Mouse (Mus musculus): ENCODE results near the gene Mdga2. TPM values are rescaled to one million over a fixed set of nuclear protein-coding genes. Genes with fewer than 3 reads are reported as not detected.

The Mdga2 gene
- polyA plus RNA-seq, 1 experiment from 2014 or later = 8.3 TPM

DNA sequence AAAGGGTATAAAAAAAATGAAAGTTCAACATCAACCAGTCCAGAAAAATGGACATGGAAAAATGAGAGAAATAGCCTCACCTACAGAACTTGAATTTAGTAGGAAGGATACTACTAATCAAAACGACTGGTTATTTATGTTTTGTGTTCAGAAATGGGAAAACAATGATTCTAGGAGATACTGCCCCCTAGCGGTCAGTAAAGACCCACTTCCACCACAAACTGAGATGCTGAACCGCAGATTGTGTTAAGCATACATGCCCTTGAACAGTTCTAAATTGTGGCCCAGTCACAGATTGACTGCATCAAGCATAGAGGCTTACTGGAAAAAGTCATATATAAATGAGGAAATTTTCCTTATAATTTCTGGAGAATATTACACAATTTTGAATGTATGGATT, 369.2 kb downstream of the Mdga2 start:
- no peak; the same call in 1 of the 2 replicates for ATAC-seq
- H3K27ac ChIP-seq = no peak overlapping the region
- 23% methylated on average over 3 of the region's 3 CpGs for WGBS

DNA sequence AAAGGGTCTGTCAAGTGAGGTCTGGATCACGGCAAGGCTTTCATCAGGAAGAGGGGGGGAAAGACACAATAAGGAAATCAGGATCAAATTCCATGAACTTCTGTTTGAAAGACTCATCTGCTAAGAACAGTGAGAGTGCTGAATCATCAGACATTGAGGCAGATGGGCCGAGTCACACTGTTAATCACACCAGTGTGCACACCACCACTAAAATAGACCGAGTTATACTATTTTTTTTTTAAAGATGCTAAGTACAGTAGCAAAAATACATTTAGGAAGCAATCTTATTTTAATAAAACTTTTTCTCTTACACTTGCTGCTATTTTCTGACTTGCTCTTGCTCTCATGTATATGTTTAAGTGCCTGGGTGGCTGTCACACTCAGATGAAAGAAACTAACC, 382.0 kb downstream of the Mdga2 start:
- 55% methylated on average over 3 of the region's 3 CpGs for WGBS
- no peak overlapping the region for H3K9ac ChIP-seq
- H3K9me3 ChIP-seq (replicated peaks) = no peaks in the 10 kb centered on the region
- ATAC-seq = no peak
- no peaks in the 10 kb centered on the region for H3K27me3 ChIP-seq
- H3K4me3 ChIP-seq = no peak overlapping the region
- H3K36me3 ChIP-seq (ENCODE audit: poor library complexity, severe bottlenecking) = no peaks in the 10 kb centered on the region
- no peak overlapping the region for H3K4me2 ChIP-seq
- no peak overlapping the region for H3K27ac ChIP-seq
- H3K4me1 ChIP-seq = no peaks in the 10 kb centered on the region

More for the DNA sequence above, 369.2 kb downstream of the Mdga2 start:
- Histone ChIP-seq H3K36me3 (ENCODE audit: poor library complexity, severe bottlenecking) (no peaks in the 10 kb centered on the region), H3K4me2 (no peak overlapping the region), H3K4me1 (no peaks in the 10 kb centered on the region), H3K27me3 (no peaks in the 10 kb centered on the region), H3K9me3 (replicated peaks) (no peaks in the 10 kb centered on the region), H3K9ac (no peak overlapping the region), H3K4me3 (no peak overlapping the region)

DNA sequence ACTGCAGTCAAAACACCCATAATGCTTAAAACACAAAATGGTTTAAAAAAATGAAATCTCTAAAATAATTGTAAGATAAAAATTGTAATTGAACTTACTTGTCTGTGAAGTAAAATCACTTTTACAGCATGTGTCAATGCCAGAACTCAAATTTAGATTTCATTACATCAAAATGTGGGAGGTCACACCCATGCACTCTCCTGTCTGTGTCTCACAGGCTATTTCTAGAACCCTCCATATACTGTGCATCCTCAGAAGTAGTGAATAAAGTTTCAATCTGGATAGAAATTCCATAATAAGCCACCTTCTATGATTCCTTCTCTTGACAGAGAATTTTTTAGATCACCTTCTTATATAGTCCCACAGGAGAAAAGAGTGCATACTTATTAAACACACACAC, 466.7 kb downstream of the Mdga2 start:
- Histone ChIP-seq H3K4me3 (no peak overlapping the region), H3K4me2 (no peak overlapping the region), H3K9me3 (replicated peaks) (no peaks in the 10 kb centered on the region), H3K27ac (no peak overlapping the region), H3K4me1 (no peaks in the 10 kb centered on the region), H3K9ac (no peak overlapping the region), H3K36me3 (ENCODE audit: poor library complexity, severe bottlenecking) (no peaks in the 10 kb centered on the region), H3K27me3 (no peaks in the 10 kb centered on the region)
- ATAC-seq = no peak

DNA sequence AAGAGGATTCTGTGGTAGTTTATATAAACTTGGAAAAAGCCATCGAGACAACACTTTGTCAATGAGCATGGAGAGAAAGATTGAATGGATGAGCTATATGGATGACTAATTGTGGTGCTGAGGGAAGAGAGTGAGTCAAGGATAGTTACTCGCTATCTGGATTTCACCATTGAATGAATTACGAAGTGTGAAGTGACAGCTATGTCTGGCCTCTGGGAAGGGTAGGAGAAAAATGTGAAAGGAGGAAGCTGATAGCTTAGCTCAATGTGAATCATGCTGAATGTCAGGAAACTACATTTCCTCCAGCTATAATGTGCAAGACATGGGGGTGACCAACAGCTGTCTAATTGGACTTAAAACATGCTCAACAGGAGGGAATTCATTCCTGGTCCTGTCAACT, 487.8 kb downstream of the Mdga2 start:
- Histone ChIP-seq H3K9ac (no peak overlapping the region), H3K9me3 (replicated peaks) (no peaks in the 10 kb centered on the region), H3K27ac (no peak overlapping the region), H3K4me3 (no peak overlapping the region), H3K27me3 (no peaks in the 10 kb centered on the region), H3K4me1 (no peaks in the 10 kb centered on the region), H3K4me2 (no peak overlapping the region), H3K36me3 (ENCODE audit: poor library complexity, severe bottlenecking) (no peaks in the 10 kb centered on the region)
- 91% methylated on average over 3 of the region's 3 CpGs for WGBS
- ATAC-seq = no peak

DNA sequence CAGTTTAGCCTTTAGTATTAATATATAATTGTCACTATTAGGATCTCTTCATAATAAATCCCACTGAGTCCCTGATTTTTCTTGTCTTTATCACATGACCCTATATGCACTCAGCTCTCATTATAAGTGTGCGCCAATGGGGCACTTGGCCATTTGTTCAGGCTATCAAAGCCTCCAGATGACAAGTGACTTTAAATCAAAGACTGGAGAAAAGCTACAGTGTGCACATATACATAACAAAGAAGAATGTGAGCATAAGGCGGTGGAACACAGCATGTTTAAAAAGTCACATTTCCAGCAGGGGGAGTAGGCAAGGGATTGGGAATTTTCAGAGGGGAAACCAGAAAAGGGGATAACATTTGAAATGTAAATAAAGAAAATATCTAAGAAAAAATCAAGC, 497.9 kb downstream of the Mdga2 start:
- H3K4me3 ChIP-seq = no peak overlapping the region
- no peaks in the 10 kb centered on the region for H3K9me3 ChIP-seq (replicated peaks)
- no peak overlapping the region for H3K4me2 ChIP-seq
- 45% methylated on average over 2 of the region's 2 CpGs for WGBS
- no peaks in the 10 kb centered on the region for H3K36me3 ChIP-seq (ENCODE audit: poor library complexity, severe bottlenecking)
- H3K9ac ChIP-seq = no peak overlapping the region
- no peak overlapping the region for H3K27ac ChIP-seq
- peak; percentile 67 for ATAC-seq
- H3K4me1 ChIP-seq = no peaks in the 10 kb centered on the region
- no peaks in the 10 kb centered on the region for H3K27me3 ChIP-seq

DNA sequence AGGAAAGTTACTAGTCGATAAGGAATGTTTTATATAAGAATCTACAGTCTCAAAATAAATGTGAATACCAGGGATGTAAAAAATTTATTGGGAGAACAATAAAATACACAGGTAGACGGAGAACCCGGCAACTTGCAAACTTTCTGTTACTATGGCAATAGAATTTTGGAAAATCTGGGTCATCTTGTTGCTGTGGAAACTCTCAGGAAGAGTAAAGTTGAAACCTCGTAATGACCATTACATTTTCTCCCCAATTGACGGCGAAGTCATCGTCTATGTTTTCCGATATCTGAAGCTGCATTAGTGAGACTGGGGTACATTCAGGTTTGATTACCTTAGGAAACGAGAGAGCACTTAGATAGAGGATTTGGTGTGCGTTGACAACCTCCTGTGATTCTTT, 514.0 kb downstream of the Mdga2 start:
- H3K9me3 ChIP-seq (replicated peaks) = no peaks in the 10 kb centered on the region
- H3K36me3 ChIP-seq (ENCODE audit: poor library complexity, severe bottlenecking) = no peaks in the 10 kb centered on the region
- H3K4me1 ChIP-seq = no peaks in the 10 kb centered on the region
- no peak overlapping the region for H3K9ac ChIP-seq
- no peak for ATAC-seq
- no peak overlapping the region for H3K27ac ChIP-seq
- 80% methylated on average over 10 of the region's 10 CpGs for WGBS
- no peak overlapping the region for H3K4me2 ChIP-seq
- no peaks in the 10 kb centered on the region for H3K27me3 ChIP-seq
- H3K4me3 ChIP-seq = no peak overlapping the region

DNA sequence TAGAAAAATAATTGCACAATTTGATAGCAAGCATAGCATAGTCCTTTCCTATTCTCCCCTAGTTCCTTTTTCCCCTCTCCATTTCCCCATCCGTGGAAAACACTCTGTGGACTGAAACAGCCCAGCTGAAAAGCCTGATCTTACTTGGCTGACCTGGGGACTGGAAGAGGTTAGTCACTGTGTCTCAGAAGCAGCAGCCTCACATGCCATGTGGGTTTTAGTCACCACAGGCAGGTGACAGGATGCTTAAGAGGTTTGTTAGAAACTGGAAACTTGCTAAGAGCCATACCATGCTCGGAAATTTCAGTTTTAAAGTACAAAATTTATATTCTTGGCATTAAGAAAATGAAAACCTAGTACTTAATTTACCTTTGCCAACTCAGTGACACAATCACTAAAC, 514.9 kb downstream of the Mdga2 start:
- 30% methylated on average over 2 of the region's 2 CpGs for whole genome bisulfite sequencing
- no peak overlapping the region for H3K27ac ChIP-seq
- no peaks in the 10 kb centered on the region for H3K36me3 ChIP-seq (ENCODE audit: poor library complexity, severe bottlenecking)
- no peaks in the 10 kb centered on the region for H3K9me3 ChIP-seq (replicated peaks)
- no peak for ATAC-seq
- H3K27me3 ChIP-seq = no peaks in the 10 kb centered on the region
- no peak overlapping the region for H3K4me2 ChIP-seq
- H3K4me1 ChIP-seq = no peaks in the 10 kb centered on the region
- no peak overlapping the region for H3K4me3 ChIP-seq
- H3K9ac ChIP-seq = no peak overlapping the region

DNA sequence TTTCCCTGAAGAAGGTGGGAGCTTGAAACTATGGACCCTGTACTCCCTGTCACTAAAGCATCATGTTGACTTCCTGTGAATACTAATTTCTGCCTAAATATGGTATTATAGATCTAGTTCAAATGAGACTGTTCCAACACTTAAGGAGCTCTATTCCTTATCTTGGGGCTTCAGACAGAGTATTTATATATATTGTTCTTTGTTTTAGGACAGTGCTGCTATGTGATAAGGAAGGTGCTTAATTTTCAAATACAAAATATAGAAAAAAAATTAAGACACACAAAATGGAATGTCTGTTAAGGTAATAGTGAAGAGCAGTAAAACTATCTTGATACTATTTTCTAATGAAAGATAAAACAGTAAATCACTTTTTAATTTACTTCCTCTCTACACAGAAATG, 517.3 kb downstream of the Mdga2 start:
- Histone ChIP-seq H3K9me3 (replicated peaks) (no peaks in the 10 kb centered on the region), H3K4me1 (no peaks in the 10 kb centered on the region), H3K4me2 (no peak overlapping the region), H3K4me3 (no peak overlapping the region), H3K9ac (no peak overlapping the region), H3K27me3 (no peaks in the 10 kb centered on the region), H3K36me3 (ENCODE audit: poor library complexity, severe bottlenecking) (no peaks in the 10 kb centered on the region), H3K27ac (no peak overlapping the region)
- ATAC-seq = no peak

DNA sequence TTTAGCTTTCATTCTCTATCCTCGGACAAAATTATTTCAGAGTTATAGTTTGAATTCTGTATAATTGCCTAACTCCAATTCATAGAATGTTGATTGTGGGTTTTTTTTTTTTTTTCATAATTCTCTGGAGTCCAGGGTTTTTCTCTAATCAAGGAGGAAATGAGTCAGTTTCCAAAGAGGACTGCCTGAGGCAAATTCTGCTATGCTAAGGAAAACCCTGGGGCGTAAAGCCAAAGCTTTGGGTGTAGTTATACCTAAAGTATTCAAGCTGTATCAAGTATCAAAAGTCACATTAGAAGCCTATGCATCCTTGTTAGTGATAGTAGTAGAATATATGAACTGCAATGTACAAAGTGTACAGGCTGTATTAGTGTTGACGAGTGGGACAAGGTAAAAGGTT, 519.6 kb downstream of the Mdga2 start:
- WGBS = 90% methylated on average over 3 of the region's 3 CpGs
- Histone ChIP-seq H3K27ac (no peak overlapping the region), H3K4me3 (no peak overlapping the region), H3K4me1 (no peaks in the 10 kb centered on the region), H3K9ac (no peak overlapping the region), H3K36me3 (ENCODE audit: poor library complexity, severe bottlenecking) (no peaks in the 10 kb centered on the region), H3K4me2 (no peak overlapping the region), H3K27me3 (no peaks in the 10 kb centered on the region), H3K9me3 (replicated peaks) (no peaks in the 10 kb centered on the region)
- no peak for ATAC-seq

DNA sequence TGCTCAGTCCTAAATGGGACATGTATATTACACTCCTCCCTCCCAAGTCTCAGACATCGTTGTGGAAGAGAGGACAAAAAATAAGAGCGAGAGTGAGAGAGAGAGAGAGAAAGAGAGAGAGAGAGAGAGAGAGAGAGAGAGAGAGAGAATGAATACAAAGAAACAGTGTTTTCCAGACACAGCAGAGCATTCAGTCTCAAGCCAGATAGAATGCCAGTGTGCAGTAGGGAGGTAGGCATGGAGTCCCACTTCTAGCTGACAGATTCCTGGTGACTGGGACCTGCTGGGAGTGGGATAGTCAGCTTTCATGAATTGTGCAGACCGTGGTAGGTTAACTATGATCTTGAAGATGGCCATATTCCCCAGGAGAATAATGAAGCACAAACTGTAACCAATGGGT, 542.8 kb downstream of the Mdga2 start:
- no peaks in the 10 kb centered on the region for H3K9me3 ChIP-seq (replicated peaks)
- no peak for ATAC-seq
- no peaks in the 10 kb centered on the region for H3K36me3 ChIP-seq (ENCODE audit: poor library complexity, severe bottlenecking)
- no peak overlapping the region for H3K4me2 ChIP-seq
- H3K4me1 ChIP-seq = no peaks in the 10 kb centered on the region
- 85% methylated on average over 3 of the region's 3 CpGs for WGBS
- H3K27ac ChIP-seq = no peak overlapping the region
- no peak overlapping the region for H3K9ac ChIP-seq
- no peaks in the 10 kb centered on the region for H3K27me3 ChIP-seq
- H3K4me3 ChIP-seq = no peak overlapping the region

DNA sequence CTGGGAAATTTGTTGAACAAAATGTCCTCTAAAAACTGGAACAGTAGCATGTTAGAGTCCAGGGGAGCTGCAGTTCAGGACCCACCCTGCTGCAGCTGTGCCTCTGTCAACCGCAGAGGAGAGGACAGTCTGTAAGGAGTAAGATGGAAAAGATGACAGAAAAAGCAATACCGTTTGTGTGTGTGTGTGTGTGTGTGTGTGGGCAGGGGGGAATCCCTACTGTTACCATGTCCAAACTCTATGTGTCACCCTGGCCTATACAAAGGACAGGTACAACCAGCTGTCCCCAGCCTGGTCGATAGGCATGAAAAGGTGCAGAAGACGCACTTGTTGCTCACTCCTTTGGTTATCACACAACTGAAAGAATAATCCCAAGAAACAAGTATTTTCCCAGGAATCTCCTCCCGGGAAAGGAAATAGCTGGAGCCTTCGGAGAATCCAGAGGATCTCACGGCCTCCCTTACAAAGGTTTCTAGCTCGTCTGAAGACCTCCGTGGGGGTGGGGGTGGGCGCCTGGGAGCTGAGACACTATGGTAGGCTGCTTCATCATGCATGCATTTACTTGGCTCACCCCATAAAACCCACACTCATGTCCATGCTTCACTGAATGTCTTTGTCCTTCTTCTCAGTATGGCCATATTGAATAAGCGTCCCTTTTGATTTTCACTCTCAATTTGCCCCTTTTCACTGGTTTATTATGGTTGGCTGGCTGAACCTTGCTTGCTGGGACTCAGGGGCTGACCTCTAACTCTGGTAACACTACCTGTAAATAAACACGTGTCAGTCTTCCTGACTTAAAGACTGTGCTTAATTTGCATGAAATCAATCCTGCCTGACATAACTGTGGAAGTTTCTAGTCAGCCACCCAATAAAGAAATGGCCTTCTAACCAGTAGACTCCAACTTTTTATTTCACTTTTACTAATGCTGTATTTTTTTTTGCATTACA, 573.5 kb downstream of the Mdga2 start:
- ATAC-seq = no peak; the same call in 1 of the 2 replicates
- H3K36me3 ChIP-seq (ENCODE audit: poor library complexity, severe bottlenecking) = no peaks in the 10 kb centered on the region
- 44% methylated on average over 12 of the region's 12 CpGs for WGBS

DNA sequence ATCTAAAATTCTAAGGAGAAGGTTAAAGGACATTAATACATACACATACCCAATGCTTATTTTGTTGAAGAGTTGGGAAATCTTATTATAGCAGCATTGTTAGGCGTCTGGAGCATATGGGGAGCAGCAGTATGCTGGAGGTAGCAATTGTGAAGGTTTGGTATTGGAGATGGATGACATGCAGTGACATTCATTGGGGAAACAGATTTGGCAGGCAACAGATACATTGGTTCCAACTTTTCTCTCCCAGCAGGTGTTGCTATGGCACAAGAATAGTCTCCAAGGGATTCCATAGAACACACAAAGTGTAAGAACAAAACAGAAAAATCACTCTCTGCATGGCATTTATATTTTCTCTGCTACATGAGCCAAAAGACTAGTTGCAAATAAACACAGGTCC, 581.9 kb downstream of the Mdga2 start:
- no peak overlapping the region for H3K4me3 ChIP-seq
- H3K27ac ChIP-seq = no peak overlapping the region
- WGBS = 37% methylated on average over 1 of the region's 1 CpGs
- H3K4me1 ChIP-seq = no peaks in the 10 kb centered on the region
- H3K9ac ChIP-seq = no peak overlapping the region
- H3K4me2 ChIP-seq = no peak overlapping the region
- ATAC-seq = peak; percentile 90
- H3K27me3 ChIP-seq = no peaks in the 10 kb centered on the region
- H3K9me3 ChIP-seq (replicated peaks) = no peaks in the 10 kb centered on the region
- no peaks in the 10 kb centered on the region for H3K36me3 ChIP-seq (ENCODE audit: poor library complexity, severe bottlenecking)

More for the DNA sequence above, 573.5 kb downstream of the Mdga2 start:
- H3K27me3 ChIP-seq = no peaks in the 10 kb centered on the region
- H3K9me3 ChIP-seq (replicated peaks) = no peaks in the 10 kb centered on the region
- no peak overlapping the region for H3K9ac ChIP-seq
- no peak overlapping the region for H3K4me3 ChIP-seq
- no peaks in the 10 kb centered on the region for H3K4me1 ChIP-seq
- H3K4me2 ChIP-seq = no peak overlapping the region
- no peak overlapping the region for H3K27ac ChIP-seq

DNA sequence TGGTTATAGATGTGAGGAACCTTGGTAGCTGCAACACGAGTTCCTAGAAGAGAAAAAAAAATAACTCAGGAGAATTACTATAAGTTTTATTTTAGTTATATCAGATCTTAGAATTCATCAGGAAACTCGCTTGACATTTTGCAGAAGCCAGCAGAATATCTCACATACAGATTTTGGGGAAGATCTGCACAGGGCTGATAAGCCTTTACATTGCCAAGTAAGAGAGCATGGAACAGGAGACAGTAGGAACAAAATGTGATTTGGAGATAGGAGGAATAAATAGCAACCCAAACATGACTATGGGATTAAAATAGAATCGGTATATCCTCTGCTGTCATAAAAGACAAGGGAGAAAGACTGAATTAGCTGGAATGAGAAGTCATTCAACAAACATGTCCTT, 602.4 kb downstream of the Mdga2 start:
- 86% methylated on average over 3 of the region's 3 CpGs for WGBS
- Histone ChIP-seq H3K36me3 (ENCODE audit: poor library complexity, severe bottlenecking) (no peaks in the 10 kb centered on the region), H3K4me1 (no peaks in the 10 kb centered on the region), H3K27me3 (no peaks in the 10 kb centered on the region), H3K4me3 (no peak overlapping the region), H3K27ac (no peak overlapping the region), H3K9me3 (replicated peaks) (no peaks in the 10 kb centered on the region), H3K4me2 (no peak overlapping the region), H3K9ac (no peak overlapping the region)
- ATAC-seq = no peak
